Mouse (Mus musculus) kidney, adult 10 weeks (tissue): ENCODE measurements around the gene Prox2. TPM values are rescaled to one million over a fixed set of nuclear protein-coding genes. Genes with fewer than 3 reads are reported as not detected.

Experiments used
- polyA plus RNA-seq: library from polyadenylated mRNA; stranded (reverse); fragments of 350-450 nt; fragmentation: Illumina TruSeq; extraction: RNeasy Lipid Tissue Mini Kit (QIAGEN cat#74804); gene quantifications from one replicate; pipeline ENCODE4 v1.2.3, GENCODE M21; 2014; ENCODE audit warnings: low read depth, low replicate concordance

The Prox2 gene
- 1.5 TPM for polyA plus RNA-seq

DNA sequence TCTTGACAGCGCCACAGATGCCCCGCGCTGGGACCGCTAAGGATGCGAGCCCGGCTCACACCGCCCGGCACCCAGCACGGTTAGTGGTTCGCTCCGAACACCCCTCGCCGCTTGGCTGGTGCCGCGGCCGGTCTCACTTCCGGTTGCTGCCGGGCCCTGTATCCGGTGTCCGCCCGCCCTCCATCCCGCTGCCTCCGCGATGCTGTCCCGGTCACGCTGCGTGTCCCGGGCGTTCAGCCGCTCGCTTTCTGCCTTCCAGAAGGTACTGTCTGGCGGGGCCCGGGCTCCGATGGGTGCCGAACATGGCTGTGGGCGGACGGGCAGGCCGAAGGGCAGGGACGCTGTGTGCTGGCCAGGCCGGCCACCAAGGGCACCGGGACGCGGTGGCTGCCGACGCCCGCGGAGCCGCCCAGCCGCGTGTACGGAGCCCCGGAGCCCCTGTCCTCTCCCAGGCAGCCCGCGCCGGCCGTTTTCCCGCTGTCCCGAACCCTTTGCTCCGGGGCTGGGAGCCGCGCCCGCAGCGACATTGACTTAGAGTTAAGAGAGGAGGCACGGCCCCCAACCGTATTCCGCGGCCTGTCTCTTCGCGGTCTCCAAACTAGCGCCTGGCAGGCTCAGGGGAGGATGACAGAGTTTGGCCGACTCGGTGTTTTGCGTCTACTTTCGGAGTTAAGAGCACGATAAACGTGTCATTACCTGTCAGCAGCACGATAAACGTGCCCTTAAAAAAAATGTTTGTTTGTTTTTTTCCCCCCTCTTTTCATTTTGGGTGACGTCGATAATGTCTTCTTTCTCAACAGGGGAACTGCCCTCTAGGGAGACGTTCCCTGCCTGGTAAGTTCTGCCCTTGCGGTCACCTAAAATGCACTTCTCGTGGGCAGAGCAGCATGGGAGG, at the start of gene Prox2, which contains the start of gene Dlst:
Gene Prox2, minus strand, starts transcription at position 62 of the 895 bp plus-strand sequence.
Gene Dlst, plus strand, starts transcription at position 136 of the 895 bp plus-strand sequence.

DNA sequence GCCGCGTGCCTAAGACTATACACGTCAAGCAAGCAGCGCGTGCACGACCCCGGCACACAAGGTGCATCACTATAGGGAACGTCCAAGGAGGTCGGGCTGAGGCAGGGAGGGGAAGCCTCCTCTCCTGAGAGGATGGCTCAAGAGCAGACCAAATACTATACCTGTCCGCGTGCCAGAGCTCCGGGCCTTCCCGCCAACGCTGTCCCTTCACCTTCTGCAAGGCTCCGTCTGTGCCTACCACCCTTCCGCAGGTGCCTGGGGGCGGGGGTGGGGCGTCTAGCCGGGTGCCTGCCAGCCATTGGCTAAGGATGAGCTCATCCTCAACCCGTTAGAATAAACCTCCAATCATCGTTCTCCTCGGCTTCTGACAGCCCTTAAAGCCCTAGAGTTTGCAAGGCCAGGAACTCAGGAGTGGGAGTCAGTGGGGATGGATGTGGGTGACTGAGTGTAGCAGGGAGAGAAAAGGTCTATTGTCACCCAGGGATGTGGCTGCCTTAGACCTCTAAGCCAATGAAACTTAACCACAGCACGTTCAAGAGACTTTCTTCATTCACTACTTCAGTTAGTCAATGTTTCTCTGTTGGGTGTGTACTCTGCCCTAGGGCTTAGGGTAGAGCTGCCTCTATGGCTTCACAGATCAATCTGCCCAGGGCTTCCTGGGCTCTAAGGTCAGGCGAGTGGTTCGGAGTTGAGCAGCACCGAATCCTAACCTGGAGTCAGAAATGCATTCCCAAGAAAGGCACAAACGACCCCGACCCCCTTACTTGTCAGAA, 40.6 kb upstream of the Prox2 start, which contains the start of gene Rps6kl1:
Gene Rps6kl1, minus strand, starts transcription at position 263 of the 773 bp plus-strand sequence.

Other genes starting within 250 kb of the Prox2 start
- not detected for gene Ltbp2, start 234.2 kb downstream of the Prox2 start, polyA plus RNA-seq
- 121 TPM for gene Fcf1, start 139.9 kb downstream of the Prox2 start, polyA plus RNA-seq
- 11.5 TPM for gene Arel1, start 139.9 kb downstream of the Prox2 start, polyA plus RNA-seq
- 33.6 TPM for gene Ylpm1, start 114.4 kb downstream of the Prox2 start, polyA plus RNA-seq
- gene Dlst, start 74 bp upstream of the Prox2 start, polyA plus RNA-seq = 373 TPM
- not detected for gene Rps6kl1, start 40.5 kb upstream of the Prox2 start, polyA plus RNA-seq
- not detected for gene Pgf, start 67.0 kb upstream of the Prox2 start, polyA plus RNA-seq
- 3.2 TPM for gene Eif2b2, start 108.7 kb upstream of the Prox2 start, polyA plus RNA-seq
- gene Mlh3, start 159.8 kb upstream of the Prox2 start, polyA plus RNA-seq = 29.9 TPM
- gene Acyp1, start 177.7 kb upstream of the Prox2 start, polyA plus RNA-seq = 21.7 TPM
- 3.3 TPM for gene Zc2hc1c, start 177.8 kb upstream of the Prox2 start, polyA plus RNA-seq
- gene Nek9, start 228.6 kb upstream of the Prox2 start, polyA plus RNA-seq = 38.2 TPM